Mouse (Mus musculus) urinary bladder, postnatal 36 days (tissue): ENCODE data around the gene Phf20.

ENCODE experiments used
- DNase-seq, 2 experiments: peaks; one replicate each; pipeline ENCODE4 v3.0.0; 2022; ENCODE audit warnings: low spot score in 2 of 2, mixed read lengths in 1 of 2

Gene Phf20

DNA sequence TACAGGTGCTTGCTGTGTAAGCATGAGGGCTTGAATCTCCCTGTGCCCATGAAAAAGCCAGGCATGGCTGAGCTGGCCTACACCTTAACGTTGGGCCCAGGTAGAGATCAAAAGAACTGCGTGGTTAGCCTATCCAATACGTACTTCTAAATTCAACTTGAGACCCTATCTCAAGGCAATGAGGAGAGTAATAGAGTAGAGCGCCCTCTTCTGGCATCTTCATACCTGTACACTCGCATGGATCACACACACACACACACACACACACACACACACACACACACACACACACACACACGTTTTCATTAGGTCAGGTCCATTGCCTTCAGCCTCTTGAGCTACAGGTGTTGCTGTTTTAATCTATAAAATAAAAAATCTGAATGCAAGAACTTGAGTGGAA, 118.5 kb downstream of the Phf20 start:
- DNase-seq: no peak

DNA sequence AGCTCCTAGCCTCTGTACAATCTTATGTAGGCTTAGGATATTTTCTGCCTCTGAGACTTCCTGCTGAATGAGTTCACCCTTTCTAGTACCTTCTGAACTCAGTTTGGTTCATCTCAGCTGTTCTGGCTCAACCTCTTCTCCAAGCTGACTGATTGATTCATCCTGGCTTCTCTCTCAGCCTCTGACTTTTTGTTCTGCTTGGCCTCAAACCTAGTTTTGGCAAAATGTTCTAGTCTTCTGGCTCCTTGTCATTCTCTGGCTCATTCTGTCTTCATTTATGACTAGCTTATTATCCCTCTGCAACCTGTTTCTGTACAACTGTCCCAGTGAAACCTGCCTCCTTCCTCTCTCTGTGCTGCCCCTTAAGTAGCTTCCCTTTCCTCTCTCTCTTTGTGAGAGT, 122.2 kb downstream of the Phf20 start:
- DNase-seq: no peak

DNA sequence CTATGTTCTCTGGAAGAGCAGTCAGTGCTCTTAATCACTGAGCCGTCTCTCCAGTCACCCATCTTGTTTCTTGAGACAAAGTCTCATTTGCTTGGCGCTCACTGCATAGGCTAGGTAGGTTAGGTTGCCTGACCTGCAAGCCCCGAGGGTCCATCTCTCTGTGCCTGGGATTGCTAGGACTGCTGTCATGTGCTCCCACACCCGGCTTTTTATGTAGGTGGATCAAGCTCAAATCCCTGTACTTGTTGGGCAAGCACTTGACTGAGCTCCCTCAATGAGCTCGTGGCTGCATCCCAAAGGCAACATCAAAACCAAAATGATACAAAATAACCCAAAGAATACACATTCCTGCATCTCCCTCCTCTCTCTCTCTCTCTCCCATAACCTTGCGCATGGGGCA, 125.3 kb downstream of the Phf20 start:
- no peak for DNase-seq

DNA sequence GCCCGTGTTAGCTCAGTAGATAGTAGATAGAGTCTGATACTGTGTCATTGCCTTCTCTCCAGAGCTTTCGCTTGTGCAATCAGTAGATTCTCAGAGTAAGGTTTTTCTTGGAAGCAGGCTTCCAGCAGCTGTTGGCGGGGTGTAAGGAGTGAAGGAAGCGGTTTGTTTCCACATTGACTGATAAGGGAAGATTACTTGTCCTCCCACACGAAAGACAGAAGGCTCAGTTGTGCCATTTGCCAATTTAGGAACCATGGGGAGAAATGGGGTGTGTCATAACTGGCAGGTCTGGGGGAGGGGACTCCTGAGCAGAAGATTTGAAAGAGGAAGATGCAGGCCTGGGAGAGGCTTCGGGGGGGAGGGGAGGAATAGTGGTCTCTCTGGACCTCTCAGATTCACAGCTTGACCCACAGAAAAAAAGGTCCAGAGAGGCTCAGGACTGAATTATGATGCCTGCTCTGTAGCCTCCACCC, 127.9 kb downstream of the Phf20 start:
- peak; percentile 18 to 54 for DNase-seq

DNA sequence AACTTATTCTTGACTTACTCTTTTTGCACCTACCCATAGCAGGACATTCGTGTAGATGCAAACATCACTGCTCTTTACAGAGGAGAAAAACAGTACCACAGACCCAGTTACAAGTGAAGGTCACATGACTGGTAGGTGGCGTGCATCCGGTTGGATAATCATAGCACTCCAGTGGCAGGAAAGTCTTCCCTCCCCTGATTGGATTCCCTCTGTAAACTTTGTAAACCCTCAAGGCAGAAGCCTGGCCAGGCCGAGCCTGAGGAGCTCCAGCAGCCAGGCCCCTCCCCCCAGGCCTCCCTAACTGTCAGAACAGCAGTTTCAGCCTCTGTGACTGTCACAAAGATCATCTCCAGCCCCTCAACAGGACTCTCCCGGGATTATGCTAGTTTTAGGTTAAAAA, 128.4 kb downstream of the Phf20 start:
- peak; percentile 29 to 70 for DNase-seq

DNA sequence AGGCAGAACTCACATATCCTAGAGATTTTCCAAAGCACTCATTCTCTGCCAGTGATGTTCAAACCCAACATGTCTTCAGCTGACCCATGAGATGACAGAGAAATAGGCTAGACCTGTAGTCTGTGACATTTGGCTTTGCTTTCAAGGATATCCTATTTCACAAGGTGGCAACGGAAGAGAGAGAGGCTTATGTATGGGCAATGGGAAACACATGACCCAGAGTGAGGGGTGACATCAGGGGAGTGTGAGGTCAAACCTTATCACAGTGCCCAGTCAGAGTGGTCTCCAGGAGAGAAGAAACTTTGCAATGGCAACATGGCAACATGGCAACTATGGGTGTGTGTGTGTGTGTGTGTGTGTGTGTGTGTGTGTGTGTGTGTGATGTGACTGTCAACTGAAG, 134.4 kb downstream of the Phf20 start:
- DNase-seq: no peak

DNA sequence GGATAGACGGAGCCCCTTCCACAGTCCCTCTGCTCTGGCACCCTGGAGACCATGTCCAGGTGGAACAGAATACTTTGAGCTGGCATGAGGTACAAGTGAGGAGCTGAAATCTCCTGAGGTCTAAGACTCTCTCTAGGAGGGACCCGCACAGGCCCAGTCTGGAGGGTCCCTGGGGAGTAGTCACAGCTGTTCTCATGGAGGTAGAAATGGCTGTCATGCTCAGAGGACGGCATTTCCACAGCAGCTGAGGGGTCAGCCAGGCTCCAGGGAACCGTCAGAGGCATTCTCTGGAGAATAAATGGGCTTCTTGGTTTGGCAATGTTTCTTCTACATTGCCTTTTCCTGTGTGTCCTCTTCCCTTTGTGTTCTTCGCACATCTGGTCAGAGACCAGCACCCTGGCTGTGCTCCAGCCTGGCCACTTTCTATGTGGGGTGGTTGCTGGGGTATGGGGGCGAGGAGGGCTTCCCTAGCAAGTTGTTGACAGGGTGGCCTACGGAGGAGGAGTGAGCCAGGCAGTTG, 135.2 kb downstream of the Phf20 start:
- DNase-seq: no peak

DNA sequence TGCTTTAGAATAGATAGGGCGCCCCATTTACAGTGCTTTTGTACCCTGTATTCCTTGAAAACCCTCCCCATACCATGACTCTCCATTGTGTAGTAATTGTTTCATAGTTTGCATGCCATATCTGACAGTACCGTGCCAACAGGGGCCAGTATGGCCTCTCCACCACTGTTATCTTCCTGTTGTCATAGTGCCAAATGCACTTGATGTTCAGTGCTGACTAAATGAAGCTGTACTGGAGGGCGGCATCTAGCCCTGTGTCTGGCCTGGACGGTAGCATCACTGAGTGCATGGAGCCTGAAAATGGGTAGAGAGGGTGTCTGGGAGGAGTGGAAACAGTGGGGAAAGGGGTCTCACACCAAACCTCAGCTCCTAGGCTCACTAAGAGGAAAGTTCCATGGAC, 143.8 kb downstream of the Phf20 start:
- DNase-seq: no peak

DNA sequence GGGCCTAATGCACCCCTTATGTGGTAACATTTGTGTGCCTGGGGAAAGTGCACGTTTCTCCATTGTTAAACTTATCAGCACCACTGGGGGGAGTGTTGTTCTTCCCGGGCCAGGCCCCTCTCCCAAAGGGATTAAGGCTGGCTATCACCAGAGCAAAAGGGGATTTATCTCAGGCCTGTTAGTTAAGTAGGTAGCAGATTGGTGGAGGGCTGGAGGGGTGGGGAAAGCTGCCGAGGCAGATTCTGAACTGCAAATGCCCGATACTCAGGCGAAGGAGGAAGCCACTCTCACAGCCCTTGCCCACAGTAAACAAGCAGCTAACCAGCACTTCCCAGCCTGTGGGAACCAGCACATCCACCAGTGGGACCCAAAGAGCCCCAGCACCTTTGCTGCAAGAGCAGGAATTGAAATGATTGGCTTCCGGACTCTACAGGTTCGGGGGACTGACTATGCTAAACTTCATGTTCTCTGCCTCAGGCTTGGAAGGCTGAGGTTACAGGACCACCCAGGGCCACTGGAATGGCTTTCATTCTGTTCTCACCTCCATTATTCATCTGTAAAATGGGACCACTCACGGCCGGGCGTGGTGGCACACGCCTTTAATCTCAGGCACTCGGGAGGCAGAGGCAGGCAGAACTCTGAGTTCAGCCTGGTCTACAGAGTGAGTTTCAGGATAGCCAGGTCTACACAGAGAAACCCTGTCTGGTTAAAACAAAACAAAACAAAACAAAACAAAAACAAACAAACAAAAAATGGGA, 148.7 kb downstream of the Phf20 start:
- no peak for DNase-seq

DNA sequence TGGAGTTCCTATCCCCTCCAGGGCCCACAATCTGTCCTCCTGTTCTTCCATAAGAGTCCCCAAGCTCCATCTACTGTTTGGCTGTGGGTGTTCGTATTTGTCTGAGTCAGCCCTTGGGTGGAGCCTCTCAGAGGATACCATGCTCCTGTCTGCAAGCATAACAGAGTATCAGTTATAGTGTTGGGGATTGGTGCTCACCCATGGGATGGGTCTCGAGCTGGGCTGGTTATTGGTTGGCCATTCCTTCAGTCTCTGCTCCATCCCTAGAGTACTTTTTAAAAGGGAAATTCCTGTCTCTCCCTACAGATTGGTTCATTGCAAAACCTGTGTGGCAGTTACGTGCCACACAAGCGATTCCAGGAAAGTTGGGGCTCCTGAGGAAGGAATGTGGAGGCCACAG, 152.5 kb downstream of the Phf20 start:
- no peak for DNase-seq

DNA sequence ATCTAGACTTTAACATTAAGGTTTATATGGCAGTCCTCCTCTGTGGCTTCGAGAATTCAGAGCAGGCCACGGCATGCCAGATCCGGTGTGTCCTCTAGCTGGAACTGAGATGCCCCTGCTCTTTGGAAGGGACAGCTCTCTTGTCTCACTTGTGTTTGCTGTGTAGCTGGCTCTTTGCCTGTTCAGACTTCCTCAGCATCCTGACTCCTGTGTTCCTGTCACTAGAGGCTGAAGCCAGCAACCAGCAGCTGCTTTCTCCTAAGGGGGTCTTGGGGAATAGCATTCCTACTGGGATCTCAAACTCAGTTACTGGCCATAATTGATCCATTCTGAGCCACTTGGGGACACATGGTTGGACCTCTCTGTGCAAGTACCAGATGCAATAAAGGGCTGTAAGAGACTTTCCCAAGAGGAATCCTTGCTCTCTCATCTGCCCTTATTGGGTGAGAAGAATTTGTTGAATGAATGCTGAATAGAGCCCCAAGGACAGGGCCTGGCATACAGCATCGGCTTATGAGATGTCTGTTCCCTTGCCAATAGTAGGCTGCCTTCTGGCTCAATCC, 153.1 kb downstream of the Phf20 start:
- no peak for DNase-seq

DNA sequence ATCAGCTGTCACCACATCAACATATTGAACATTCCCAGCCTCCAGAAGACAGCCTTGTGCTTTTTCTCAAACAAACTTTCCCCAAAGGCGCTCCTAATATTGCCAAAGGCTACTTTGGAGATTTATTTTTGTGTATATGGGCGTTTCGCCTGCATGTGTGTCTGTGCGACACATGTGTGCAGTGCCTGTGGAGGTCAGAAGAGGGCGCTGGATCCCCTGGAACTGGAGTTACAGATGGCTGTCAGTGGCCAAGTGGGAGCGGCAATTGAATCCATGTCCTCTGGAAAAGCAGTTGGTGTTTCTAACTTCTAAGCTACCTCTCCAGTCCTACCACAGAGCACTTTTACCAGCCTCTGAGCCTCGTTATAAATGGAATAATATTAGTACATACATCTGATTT, 155.0 kb downstream of the Phf20 start:
- DNase-seq: no peak

DNA sequence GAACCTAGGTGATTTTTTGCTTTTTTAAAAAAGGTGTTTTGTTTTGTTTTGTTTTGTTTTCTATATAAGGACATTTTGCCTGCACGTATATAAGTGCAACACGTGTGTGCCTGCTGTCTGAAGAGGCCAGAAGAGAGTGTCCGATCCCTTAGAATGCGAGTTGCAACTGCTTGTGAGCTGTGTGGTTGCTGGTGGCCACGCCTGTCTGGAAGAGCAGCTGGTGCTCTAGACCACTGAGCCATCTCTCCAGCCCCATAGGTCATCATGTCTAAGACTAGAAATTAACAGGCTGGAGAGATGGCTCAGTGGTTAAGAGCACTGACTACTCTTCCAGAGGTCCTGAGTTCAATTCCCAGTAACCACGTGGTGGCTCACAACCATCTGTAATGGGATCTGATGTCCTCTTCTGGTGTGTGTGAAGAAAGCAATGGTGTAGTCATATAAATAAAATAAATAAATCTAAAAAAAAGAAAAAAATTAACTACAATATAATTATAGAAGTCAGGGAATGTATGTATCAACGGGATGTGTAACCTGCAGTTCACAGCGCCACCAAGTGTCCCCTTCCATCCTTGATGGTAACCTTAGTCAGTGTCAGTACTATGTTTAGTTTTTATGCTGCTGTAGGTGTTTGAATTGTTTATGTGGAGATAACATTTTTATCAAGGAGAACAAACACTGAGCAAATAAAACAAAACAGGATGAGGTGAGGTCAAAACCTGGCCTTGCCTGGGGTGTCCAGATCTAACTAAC, 156.3 kb downstream of the Phf20 start:
- no peak for DNase-seq

DNA sequence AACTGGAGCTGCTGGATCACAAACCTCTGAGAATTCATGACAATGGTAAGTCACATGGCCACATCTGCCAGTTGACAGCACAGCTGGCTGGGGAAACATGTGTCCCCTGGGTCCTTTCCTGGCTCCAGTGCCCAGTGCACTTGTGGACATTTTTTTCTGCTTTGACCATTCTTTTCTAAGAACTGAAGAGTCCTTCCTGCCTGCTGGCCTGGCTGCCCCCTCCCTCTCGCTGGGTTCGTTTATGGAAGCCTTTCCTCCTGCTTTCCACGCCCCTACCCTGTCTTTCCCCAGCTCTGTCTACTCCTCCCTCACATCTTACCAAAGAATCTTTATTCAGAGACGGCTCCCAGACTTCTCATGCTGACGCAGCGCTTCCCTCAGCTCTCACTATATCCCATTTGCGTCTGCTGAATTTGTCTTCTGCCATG, 157.0 kb downstream of the Phf20 start:
- DNase-seq: peak in 1 of 2 experiments; percentile 38

DNA sequence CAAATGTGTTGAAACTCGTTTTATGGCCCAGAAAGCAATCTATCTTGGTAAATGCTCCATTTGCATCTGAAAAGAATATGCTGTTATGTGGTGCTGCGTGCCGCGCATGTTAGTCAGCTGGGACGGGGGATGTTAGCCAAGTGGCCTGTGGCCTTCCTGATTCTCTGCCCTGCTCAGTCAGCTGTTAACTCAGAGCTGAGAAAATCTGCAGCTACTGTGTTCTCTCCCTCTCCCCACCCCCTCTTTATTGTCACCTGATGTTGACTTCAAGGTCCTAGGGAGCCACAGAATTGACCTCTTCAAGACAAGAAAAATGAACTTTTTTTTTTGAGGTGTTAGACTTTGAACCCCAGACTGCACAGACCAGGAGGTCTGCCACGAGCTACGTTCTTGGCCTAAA, 159.8 kb downstream of the Phf20 start:
- no peak for DNase-seq
